Mouse (Mus musculus): ENCODE measurements around the gene Sumf2. TPM values are rescaled to one million over a fixed set of nuclear protein-coding genes. Genes with fewer than 3 reads are reported as not detected.

Gene Sumf2
- polyA plus RNA-seq, 1 experiment from 2014 or later = 58.7 TPM

Other genes with a start within 250 kb of the Sumf2 start
- gene Zfp11, start 176.9 kb upstream of the Sumf2 start, polyA plus RNA-seq (2014; fragmentation: Nextera tagmentation; extraction: Ambion mirVana) = 4.9 and 5.7 TPM in 2 replicates
- not detected in 2 replicates for gene Sept14, start 138.5 kb upstream of the Sumf2 start, polyA plus RNA-seq (2014; fragmentation: Nextera tagmentation; extraction: Ambion mirVana)
- 201 and 234 TPM in 2 replicates for gene Mrps17, start 131.5 kb upstream of the Sumf2 start, polyA plus RNA-seq (2014; fragmentation: Nextera tagmentation; extraction: Ambion mirVana)
- gene Nipsnap2, start 121.9 kb upstream of the Sumf2 start, polyA plus RNA-seq (2014; fragmentation: Nextera tagmentation; extraction: Ambion mirVana) = 117 and 137 TPM in 2 replicates
- gene Psph, start 59.5 kb upstream of the Sumf2 start, polyA plus RNA-seq (2014; fragmentation: Nextera tagmentation; extraction: Ambion mirVana) = 61.9 and 68.2 TPM in 2 replicates
- gene Chchd2, start 40.5 kb downstream of the Sumf2 start, polyA plus RNA-seq (2014; fragmentation: Nextera tagmentation; extraction: Ambion mirVana) = 1,010 and 1,332 TPM in 2 replicates
- gene Zbed5, start 48.7 kb downstream of the Sumf2 start, polyA plus RNA-seq (2014; fragmentation: Nextera tagmentation; extraction: Ambion mirVana) = 8.0 and 8.7 TPM in 2 replicates
- 0.15 and 0.21 TPM in 2 replicates for gene Phkg1, start 51.6 kb downstream of the Sumf2 start, polyA plus RNA-seq (2014; fragmentation: Nextera tagmentation; extraction: Ambion mirVana)
- gene Nupr1l, start 61.6 kb downstream of the Sumf2 start, polyA plus RNA-seq (2014; fragmentation: Nextera tagmentation; extraction: Ambion mirVana) = 3.4 and 3.5 TPM in 2 replicates
- 20.7 and 24.6 TPM in 2 replicates for gene Vkorc1l1, start 95.0 kb downstream of the Sumf2 start, polyA plus RNA-seq (2014; fragmentation: Nextera tagmentation; extraction: Ambion mirVana)
- 49.8 and 58.7 TPM in 2 replicates for gene Gusb, start 156.1 kb downstream of the Sumf2 start, polyA plus RNA-seq (2014; fragmentation: Nextera tagmentation; extraction: Ambion mirVana)
- 40.3 and 46.4 TPM in 2 replicates for gene Asl, start 182.3 kb downstream of the Sumf2 start, polyA plus RNA-seq (2014; fragmentation: Nextera tagmentation; extraction: Ambion mirVana)
- 24.5 and 31.2 TPM in 2 replicates for gene Crcp, start 182.3 kb downstream of the Sumf2 start, polyA plus RNA-seq (2014; fragmentation: Nextera tagmentation; extraction: Ambion mirVana)
- gene Tpst1, start 226.3 kb downstream of the Sumf2 start, polyA plus RNA-seq (2014; fragmentation: Nextera tagmentation; extraction: Ambion mirVana) = 61.8 and 70.7 TPM in 2 replicates